Mouse (Mus musculus) 3T3-L1 (cell line): ENCODE measurements around the gene Nuak1.

ENCODE experiments used
- DNase-seq: peaks from one replicate; pipeline ENCODE4 v3.0.0-alpha.2; 2015; ENCODE audit warnings: low read depth, low spot score

Gene Nuak1

GRCm38 (mm10) chr10:84447411-84447821 lies 7.0 kb upstream of the Nuak1 start:
- DNase-seq: peak; percentile 13

- no peak for DNase-seq
Measured at GRCm38 (mm10) chr10:84446661-84447060, 6.3 kb upstream of the Nuak1 start.

- peak; percentile 69 for DNase-seq
Measured at GRCm38 (mm10) chr10:84444396-84444795, 4.0 kb upstream of the Nuak1 start.

GRCm38 (mm10) chr10:84441846-84442245 lies 1.4 kb upstream of the Nuak1 start:
- peak; percentile 52 for DNase-seq

GRCm38 (mm10) chr10:84441434-84441785 lies 1.0 kb upstream of the Nuak1 start:
- peak; percentile 64 for DNase-seq

- peak; percentile 29 for DNase-seq
Measured at GRCm38 (mm10) chr10:84440181-84440540, 236 bp downstream of the Nuak1 start.

- DNase-seq: peak; percentile 41
Measured at GRCm38 (mm10) chr10:84439228-84439596, 1.2 kb downstream of the Nuak1 start.

- DNase-seq: peak; percentile 24
Measured at GRCm38 (mm10) chr10:84438466-84439227, 1.8 kb downstream of the Nuak1 start.

GRCm38 (mm10) chr10:84438049-84438422 lies 2.4 kb downstream of the Nuak1 start:
- DNase-seq: peak; percentile 98

- DNase-seq: peak; percentile 34
Measured at GRCm38 (mm10) chr10:84437166-84438048, 3.0 kb downstream of the Nuak1 start.

GRCm38 (mm10) chr10:84435930-84436329 lies 4.5 kb downstream of the Nuak1 start:
- DNase-seq: no peak

GRCm38 (mm10) chr10:84433193-84433801 lies 7.1 kb downstream of the Nuak1 start:
- no peak for DNase-seq

- DNase-seq: no peak
Measured at GRCm38 (mm10) chr10:84424374-84424773, 16.0 kb downstream of the Nuak1 start.

GRCm38 (mm10) chr10:84423903-84424302 lies 16.5 kb downstream of the Nuak1 start:
- no peak for DNase-seq

- no peak for DNase-seq
Measured at GRCm38 (mm10) chr10:84420589-84420988, 19.8 kb downstream of the Nuak1 start.

- no peak for DNase-seq
Measured at GRCm38 (mm10) chr10:84418421-84418820, 22.0 kb downstream of the Nuak1 start.

GRCm38 (mm10) chr10:84416752-84417151 lies 23.6 kb downstream of the Nuak1 start:
- DNase-seq: no peak

GRCm38 (mm10) chr10:84414981-84415700 lies 25.3 kb downstream of the Nuak1 start:
- no peak for DNase-seq

GRCm38 (mm10) chr10:84413310-84413709 lies 27.1 kb downstream of the Nuak1 start:
- no peak for DNase-seq

- DNase-seq: no peak
Measured at GRCm38 (mm10) chr10:84412326-84412962, 28.0 kb downstream of the Nuak1 start.
